Mouse (Mus musculus): ENCODE data around the gene Calm1. TPM values are rescaled to one million over a fixed set of nuclear protein-coding genes. Genes with fewer than 3 reads are reported as not detected.

Calm1 gene
- total and polyA plus RNA-seq, 3 experiments = 450 to 750 (median 627) TPM

GRCm38 (mm10) chr12:100211453-100212185 is 12.4 kb downstream of the Calm1 start:
- no peak for DNase-seq (ENCODE audit: extremely low read depth)
- H3K9me3 ChIP-seq (replicated peaks; ENCODE audit: low read length) = peaks cover 10% of the 10 kb centered on the region
- H3K4me3 ChIP-seq (replicated peaks in 1 of 3; ENCODE audit: low read depth in 2 of 3, low read length in 2 of 3, poor library complexity in 1 of 3) = no peak overlapping the region
- H3K79me2 ChIP-seq (replicated peaks; ENCODE audit: control insufficient read depth, extremely low read depth, insufficient read depth, poor library complexity, severe bottlenecking) = no peaks in the 10 kb centered on the region
- H3K4me1 ChIP-seq (ENCODE audit: control insufficient read depth in 1 of 2, insufficient read depth in 2 of 2) = peaks cover 5 to 34% of the 10 kb centered on the region in 2 experiments
- H3K9ac ChIP-seq (ENCODE audit: insufficient read depth, low read depth) = no peak overlapping the region
- in situ Hi-C loops (cut with MboI; ENCODE audit: low pct_ligation_motif_present, low pct_unique_long_range_greater_than_20kb, low sequenced_read_pairs) (no loop called here), dilution Hi-C loops (cut with MboI; ENCODE audit: extremely low pct_ligation_motif_present, extremely low pct_unique_long_range_greater_than_20kb, low sequenced_read_pairs) (no loop called here)
- H3K4me2 ChIP-seq (ENCODE audit: insufficient read depth, low read depth, poor library complexity, severe bottlenecking) = no peak overlapping the region
- TF ChIP-seq POLR2A (IDR thresholded peaks at IDR 0.05; ENCODE audit: low read depth, low read length) (no peak), E2F4 (IDR thresholded peaks at IDR 0.05; ENCODE audit: insufficient replicate concordance, low read depth, low read length) (no peak), USF2 (conservative IDR thresholded peaks at IDR 0.05; ENCODE audit: low read depth, low read length) (no peak), JUND (conservative IDR thresholded peaks at IDR 0.05; ENCODE audit: low read depth, low read length) (no peak), MAX (IDR thresholded peaks at IDR 0.05; ENCODE audit: low read length) (no peak), UBTF (IDR thresholded peaks at IDR 0.05; ENCODE audit: low read depth, low read length) (no peak), RCOR1 (conservative IDR thresholded peaks at IDR 0.05; ENCODE audit: low read depth, low read length) (no peak), ETS1 (conservative IDR thresholded peaks at IDR 0.05; ENCODE audit: low read depth, low read length) (no peak), KAT2A (IDR thresholded peaks at IDR 0.05; ENCODE audit: insufficient replicate concordance, low read length) (no peak), CTCF (conservative IDR thresholded peaks at IDR 0.05 in 1 of 2, IDR thresholded peaks at IDR 0.05 in 1 of 2; ENCODE audit: low read depth in 2 of 2, low read length in 2 of 2) (no peak), RAD21 (IDR thresholded peaks at IDR 0.05; ENCODE audit: low read depth, low read length) (no peak), SIN3A (IDR thresholded peaks at IDR 0.05; ENCODE audit: low read length) (no peak), NRF1 (IDR thresholded peaks at IDR 0.05; ENCODE audit: low read depth, low read length) (no peak), HCFC1 (IDR thresholded peaks at IDR 0.05; ENCODE audit: low read depth, low read length) (no peak), CHD1 (IDR thresholded peaks at IDR 0.05; ENCODE audit: low read depth, low read length) (no peak), MAFK (IDR thresholded peaks at IDR 0.05; ENCODE audit: insufficient replicate concordance, low read length) (no peak), MYC (IDR thresholded peaks at IDR 0.05; ENCODE audit: low read depth, low read length) (no peak), ELF1 (IDR thresholded peaks at IDR 0.05; ENCODE audit: low read depth, low read length) (no peak), ZKSCAN1 (IDR thresholded peaks at IDR 0.05; ENCODE audit: borderline replicate concordance, low read depth, low read length) (no peak)
- no peaks in the 10 kb centered on the region for H3K27me3 ChIP-seq (replicated peaks)
- H3K27ac ChIP-seq (ENCODE audit: insufficient read depth, low read depth) = no peak overlapping the region
- H3K36me3 ChIP-seq (replicated peaks in 1 of 2; ENCODE audit: control insufficient read depth in 1 of 2, insufficient read depth in 1 of 2, low read length in 1 of 2) = peaks cover 14 to 38% of the 10 kb centered on the region in 2 experiments

- in situ Hi-C loops (cut with MboI; ENCODE audit: low pct_ligation_motif_present, low pct_unique_long_range_greater_than_20kb, low sequenced_read_pairs) = no loop called here
- TF ChIP-seq UBTF (IDR thresholded peaks at IDR 0.05; ENCODE audit: low read depth, low read length) = no peak
- no peak for TF ChIP-seq MYC (IDR thresholded peaks at IDR 0.05; ENCODE audit: low read depth, low read length)
- TF ChIP-seq ELF1 (IDR thresholded peaks at IDR 0.05; ENCODE audit: low read depth, low read length) = no peak
- no peak for TF ChIP-seq USF2 (conservative IDR thresholded peaks at IDR 0.05; ENCODE audit: low read depth, low read length)
- no peak for TF ChIP-seq EP300 (IDR thresholded peaks at IDR 0.05; ENCODE audit: low read length)
- TF ChIP-seq PAX5 (IDR thresholded peaks at IDR 0.05; ENCODE audit: low read length) = no peak
- no peak for TF ChIP-seq ZKSCAN1 (IDR thresholded peaks at IDR 0.05; ENCODE audit: borderline replicate concordance, low read depth, low read length)
- no peak for TF ChIP-seq E2F4 (IDR thresholded peaks at IDR 0.05; ENCODE audit: insufficient replicate concordance, low read depth, low read length)
- TF ChIP-seq ETS1 (conservative IDR thresholded peaks at IDR 0.05; ENCODE audit: low read depth, low read length) = no peak
- no peak for TF ChIP-seq RAD21 (IDR thresholded peaks at IDR 0.05; ENCODE audit: low read depth, low read length)
- no peak for TF ChIP-seq BHLHE40 (IDR thresholded peaks at IDR 0.05; ENCODE audit: low read depth, low read length)
- TF ChIP-seq MXI1 (IDR thresholded peaks at IDR 0.05; ENCODE audit: low read depth, low read length) = no peak
- TF ChIP-seq SIN3A (IDR thresholded peaks at IDR 0.05; ENCODE audit: low read length) = no peak
- peak; percentile 79 for DNase-seq (ENCODE audit: extremely low read depth)
- no peaks in the 10 kb centered on the region for H3K79me2 ChIP-seq (replicated peaks; ENCODE audit: control insufficient read depth, extremely low read depth, insufficient read depth, poor library complexity, severe bottlenecking)
- 0 out of 2 replicates have a peak overlapping the region, but pooled peaks have one; percentile 30 for H3K4me2 ChIP-seq (ENCODE audit: insufficient read depth, low read depth, poor library complexity, severe bottlenecking)
- dilution Hi-C loops (cut with MboI; ENCODE audit: extremely low pct_ligation_motif_present, extremely low pct_unique_long_range_greater_than_20kb, low sequenced_read_pairs) = no loop called here
- H3K27me3 ChIP-seq (replicated peaks) = no peaks in the 10 kb centered on the region
- H3K9me3 ChIP-seq (replicated peaks; ENCODE audit: low read length) = peaks cover 10% of the 10 kb centered on the region
- no peak overlapping the region for H3K4me3 ChIP-seq (replicated peaks in 1 of 3; ENCODE audit: low read depth in 2 of 3, low read length in 2 of 3, poor library complexity in 1 of 3)
- no peak overlapping the region for H3K27ac ChIP-seq (ENCODE audit: insufficient read depth, low read depth)
- peaks cover 5 to 34% of the 10 kb centered on the region in 2 experiments for H3K4me1 ChIP-seq (ENCODE audit: control insufficient read depth in 1 of 2, insufficient read depth in 2 of 2)
- H3K36me3 ChIP-seq (replicated peaks in 1 of 2; ENCODE audit: control insufficient read depth in 1 of 2, insufficient read depth in 1 of 2, low read length in 1 of 2) = peaks cover 6 to 30% of the 10 kb centered on the region in 2 experiments
- no peak overlapping the region for H3K9ac ChIP-seq (ENCODE audit: insufficient read depth, low read depth)
Measured at GRCm38 (mm10) chr12:100212397-100212796, 13.2 kb downstream of the Calm1 start.
